Mouse (Mus musculus): ENCODE data around the gene Slc28a3. TPM values are rescaled to one million over a fixed set of nuclear protein-coding genes. Genes with fewer than 3 reads are reported as not detected.

The Slc28a3 gene
- polyA plus RNA-seq, 1 experiment from 2014 or later: not detected

DNA sequence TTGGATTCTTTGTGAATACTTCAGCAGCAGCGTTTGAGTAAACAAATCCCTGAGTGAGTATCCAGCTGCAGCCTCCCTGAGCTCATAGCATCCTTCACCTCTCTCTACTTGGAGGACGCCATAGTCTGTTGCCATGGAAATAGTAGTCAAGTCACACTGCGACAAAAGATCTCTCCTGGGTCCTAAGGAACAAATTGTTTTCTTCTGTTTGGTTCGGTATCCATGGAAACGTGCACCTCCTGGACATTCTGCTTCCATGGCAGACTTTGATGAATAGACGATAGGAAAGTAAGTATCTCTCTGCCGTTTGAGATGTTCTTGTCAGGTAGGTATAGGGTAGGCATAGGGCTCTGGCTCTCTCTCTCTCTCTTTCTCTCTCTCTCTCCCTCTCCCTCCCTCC, 63.1 kb downstream of the Slc28a3 start:
- DNase-seq (ENCODE audit: low spot score): peak; percentile 79
- H3K4me2 ChIP-seq (replicated peaks): peak overlapping the region; percentile 18
- H3K4me3 ChIP-seq (replicated peaks; ENCODE audit: low read length): no peak overlapping the region
- H3K27ac ChIP-seq: no peak overlapping the region
- no peaks in the 10 kb centered on the region for H3K36me3 ChIP-seq (replicated peaks; ENCODE audit: control insufficient read depth, insufficient read depth)
- 8% methylated on average over 7 of the region's 7 CpGs for WGBS
- H3K27me3 ChIP-seq (ENCODE audit: control insufficient read depth, insufficient read depth, low read length): no peaks in the 10 kb centered on the region
- peak; percentile 77 for ATAC-seq (ENCODE audit: low FRiP score)
- peaks cover 30% of the 10 kb centered on the region for H3K4me1 ChIP-seq (replicated peaks; ENCODE audit: control insufficient read depth, insufficient read depth, low read length)
- H3K9me3 ChIP-seq (ENCODE audit: control insufficient read depth, low read length): no peaks in the 10 kb centered on the region
- no peak overlapping the region for H3K9ac ChIP-seq

DNA sequence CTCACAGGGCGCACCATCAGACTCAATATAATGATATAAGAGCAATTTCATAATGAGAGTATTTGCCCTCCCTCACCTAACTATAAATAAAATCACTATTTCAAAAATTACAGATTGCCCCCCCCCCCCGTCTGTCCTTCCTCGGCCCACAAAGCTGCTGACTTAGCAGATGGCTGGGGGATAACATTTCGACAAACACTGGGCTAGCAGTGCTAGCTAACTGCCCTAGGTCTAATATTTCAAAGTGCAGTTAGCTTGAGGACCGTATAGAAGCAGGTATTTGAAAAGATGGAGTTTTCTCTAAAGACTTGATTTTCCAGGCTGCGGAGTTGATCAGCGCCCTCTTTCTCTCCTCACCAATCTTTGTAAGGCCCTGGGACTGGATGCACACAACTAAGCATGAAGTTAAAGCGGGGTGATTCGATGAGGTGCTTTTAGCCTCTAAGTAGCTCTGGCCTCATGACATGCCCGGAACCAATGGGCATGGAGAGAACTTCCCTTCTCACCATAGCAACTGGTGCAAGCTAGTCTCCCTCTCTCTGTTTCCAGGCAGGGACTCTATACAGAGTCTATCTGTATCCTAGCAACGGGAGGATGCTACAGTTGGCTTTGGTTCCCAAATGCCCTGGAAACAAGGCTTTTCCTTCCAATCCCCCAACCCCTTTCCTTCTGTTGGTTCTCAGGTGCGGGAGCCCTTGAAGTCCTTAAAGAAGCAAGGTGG, 66.8 kb downstream of the Slc28a3 start:
- Histone ChIP-seq H3K4me2 (replicated peaks) (no peak overlapping the region), H3K27ac (no peak overlapping the region), H3K27me3 (ENCODE audit: control insufficient read depth, insufficient read depth, low read length) (no peaks in the 10 kb centered on the region), H3K4me3 (replicated peaks; ENCODE audit: low read length) (no peak overlapping the region), H3K36me3 (replicated peaks; ENCODE audit: control insufficient read depth, insufficient read depth) (no peaks in the 10 kb centered on the region), H3K9me3 (ENCODE audit: control insufficient read depth, low read length) (no peaks in the 10 kb centered on the region), H3K9ac (no peak overlapping the region), H3K4me1 (replicated peaks; ENCODE audit: control insufficient read depth, insufficient read depth, low read length) (peaks cover 23% of the 10 kb centered on the region)
- ATAC-seq (ENCODE audit: low FRiP score) (peak; percentile 84), DNase-seq (ENCODE audit: low spot score) (peak; percentile 65)
- WGBS: 42% methylated on average over 12 of the region's 12 CpGs

DNA sequence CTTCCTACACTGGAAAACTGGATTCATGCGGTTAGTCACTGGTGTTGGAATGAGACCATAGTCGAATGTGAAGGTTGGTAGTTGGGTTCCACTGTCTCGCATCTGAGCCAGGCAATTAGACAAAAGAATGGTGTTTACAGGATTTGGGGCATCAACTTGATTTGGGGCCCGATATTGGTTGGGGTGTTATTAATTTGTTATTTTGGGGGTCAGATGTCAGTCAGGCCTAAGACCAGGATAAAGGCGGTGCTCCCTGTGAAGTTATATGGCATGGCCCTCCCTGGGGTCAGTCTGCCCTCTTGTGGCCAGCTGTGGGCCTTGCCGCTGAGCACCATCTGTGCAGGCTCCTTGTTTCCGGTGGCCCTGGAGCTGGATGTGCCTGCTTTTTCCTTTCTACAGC, 67.6 kb downstream of the Slc28a3 start:
- peak; percentile 55; the same call in 1 of the 2 replicates for ATAC-seq (ENCODE audit: low FRiP score)

DNA sequence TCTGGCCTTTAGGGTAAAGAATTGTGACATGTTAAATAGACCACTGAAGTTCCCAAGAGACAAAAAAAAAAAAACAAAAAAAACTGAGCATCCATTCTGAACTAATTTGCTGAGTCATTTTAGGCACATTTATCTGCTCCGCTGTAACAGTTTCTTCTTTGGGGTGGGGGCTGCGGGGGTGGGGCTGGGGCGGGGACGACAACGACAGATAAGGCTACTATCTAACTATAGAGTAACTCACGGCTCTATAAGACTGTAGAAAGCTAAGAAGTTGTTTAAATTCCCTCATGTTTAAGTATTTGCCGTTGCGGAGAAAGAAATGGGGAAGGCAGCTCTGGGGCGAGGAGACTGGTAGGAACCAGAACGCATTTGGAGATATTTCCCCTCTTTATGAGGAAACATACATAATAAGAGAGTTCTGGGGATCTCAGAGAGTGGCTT, 68.1 kb downstream of the Slc28a3 start:
- no peak overlapping the region for H3K4me3 ChIP-seq (replicated peaks; ENCODE audit: low read length)
- no peaks in the 10 kb centered on the region for H3K36me3 ChIP-seq (replicated peaks; ENCODE audit: control insufficient read depth, insufficient read depth)
- H3K27ac ChIP-seq: no peak overlapping the region
- no peaks in the 10 kb centered on the region for H3K9me3 ChIP-seq (ENCODE audit: control insufficient read depth, low read length)
- no peaks in the 10 kb centered on the region for H3K27me3 ChIP-seq (ENCODE audit: control insufficient read depth, insufficient read depth, low read length)
- no peak for DNase-seq (ENCODE audit: low spot score)
- WGBS: 91% methylated on average over 10 of the region's 10 CpGs
- H3K4me1 ChIP-seq (replicated peaks; ENCODE audit: control insufficient read depth, insufficient read depth, low read length): peaks cover 15% of the 10 kb centered on the region
- H3K9ac ChIP-seq: no peak overlapping the region
- H3K4me2 ChIP-seq (replicated peaks): no peak overlapping the region
- no peak for ATAC-seq (ENCODE audit: low FRiP score)

More for the DNA sequence above, 67.6 kb downstream of the Slc28a3 start:
- peak; percentile 81 for DNase-seq (ENCODE audit: low spot score)
- Histone ChIP-seq H3K36me3 (replicated peaks; ENCODE audit: control insufficient read depth, insufficient read depth) (no peaks in the 10 kb centered on the region), H3K27me3 (ENCODE audit: control insufficient read depth, insufficient read depth, low read length) (no peaks in the 10 kb centered on the region), H3K4me3 (replicated peaks; ENCODE audit: low read length) (no peak overlapping the region), H3K4me2 (replicated peaks) (no peak overlapping the region), H3K4me1 (replicated peaks; ENCODE audit: control insufficient read depth, insufficient read depth, low read length) (peaks cover 17% of the 10 kb centered on the region), H3K9me3 (ENCODE audit: control insufficient read depth, low read length) (no peaks in the 10 kb centered on the region), H3K9ac (no peak overlapping the region), H3K27ac (no peak overlapping the region)
- 42% methylated on average over 7 of the region's 7 CpGs for WGBS

DNA sequence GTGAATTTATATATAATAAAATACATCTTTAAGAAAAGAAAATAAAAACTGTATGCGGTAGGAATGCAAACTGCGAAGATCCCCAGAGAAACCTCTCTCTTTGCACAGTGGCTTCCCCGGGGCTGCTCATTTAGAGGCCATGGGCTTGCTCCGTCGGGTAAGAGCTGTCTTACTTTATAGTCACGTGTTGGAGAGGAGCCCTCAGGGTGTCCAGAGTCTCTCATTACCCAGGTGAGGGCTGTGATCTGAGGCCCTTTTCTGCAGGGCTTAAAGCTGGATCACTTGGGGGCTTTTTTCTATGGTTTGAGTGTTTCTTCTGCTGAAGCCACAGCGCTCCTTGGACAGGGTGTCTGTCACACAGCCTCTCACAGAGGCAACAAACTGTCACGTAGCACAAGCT, 68.5 kb downstream of the Slc28a3 start:
- no peak overlapping the region for H3K27ac ChIP-seq
- no peak overlapping the region for H3K4me2 ChIP-seq (replicated peaks)
- H3K4me3 ChIP-seq (replicated peaks; ENCODE audit: low read length): no peak overlapping the region
- H3K4me1 ChIP-seq (replicated peaks; ENCODE audit: control insufficient read depth, insufficient read depth, low read length): peaks cover 10% of the 10 kb centered on the region
- H3K36me3 ChIP-seq (replicated peaks; ENCODE audit: control insufficient read depth, insufficient read depth): no peaks in the 10 kb centered on the region
- no peaks in the 10 kb centered on the region for H3K9me3 ChIP-seq (ENCODE audit: control insufficient read depth, low read length)
- ATAC-seq (ENCODE audit: low FRiP score) (no peak), DNase-seq (ENCODE audit: low spot score) (no peak)
- WGBS: 69% methylated on average over 8 of the region's 8 CpGs
- no peak overlapping the region for H3K9ac ChIP-seq
- H3K27me3 ChIP-seq (ENCODE audit: control insufficient read depth, insufficient read depth, low read length): no peaks in the 10 kb centered on the region

DNA sequence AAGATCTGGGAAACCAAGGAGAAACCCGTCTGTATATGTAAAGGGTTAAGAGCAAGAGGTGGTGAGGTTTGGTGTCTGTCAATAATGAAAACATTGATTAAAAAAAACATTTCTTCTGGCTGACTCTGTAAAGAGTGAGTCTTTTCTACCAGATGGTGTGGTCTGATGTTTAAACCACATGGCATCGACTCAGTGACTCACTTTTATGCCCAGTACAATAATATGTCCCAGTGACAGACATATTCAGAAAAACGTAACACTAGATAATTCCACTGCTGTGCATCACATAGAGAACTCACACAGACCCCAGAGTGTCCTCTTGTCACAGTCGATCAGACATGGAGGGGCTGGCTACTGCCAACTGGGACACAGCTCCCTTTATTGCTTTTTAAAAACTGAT, 69.1 kb downstream of the Slc28a3 start:
- no peaks in the 10 kb centered on the region for H3K27me3 ChIP-seq (ENCODE audit: control insufficient read depth, insufficient read depth, low read length)
- ATAC-seq (ENCODE audit: low FRiP score): no peak
- WGBS: 85% methylated on average over 4 of the region's 4 CpGs
- H3K4me1 ChIP-seq (replicated peaks; ENCODE audit: control insufficient read depth, insufficient read depth, low read length): peaks cover 8% of the 10 kb centered on the region
- H3K27ac ChIP-seq: no peak overlapping the region
- H3K4me2 ChIP-seq (replicated peaks): no peak overlapping the region
- H3K36me3 ChIP-seq (replicated peaks; ENCODE audit: control insufficient read depth, insufficient read depth): no peaks in the 10 kb centered on the region
- no peak for DNase-seq (ENCODE audit: low spot score)
- H3K4me3 ChIP-seq (replicated peaks; ENCODE audit: low read length): no peak overlapping the region
- no peaks in the 10 kb centered on the region for H3K9me3 ChIP-seq (ENCODE audit: control insufficient read depth, low read length)
- no peak overlapping the region for H3K9ac ChIP-seq

DNA sequence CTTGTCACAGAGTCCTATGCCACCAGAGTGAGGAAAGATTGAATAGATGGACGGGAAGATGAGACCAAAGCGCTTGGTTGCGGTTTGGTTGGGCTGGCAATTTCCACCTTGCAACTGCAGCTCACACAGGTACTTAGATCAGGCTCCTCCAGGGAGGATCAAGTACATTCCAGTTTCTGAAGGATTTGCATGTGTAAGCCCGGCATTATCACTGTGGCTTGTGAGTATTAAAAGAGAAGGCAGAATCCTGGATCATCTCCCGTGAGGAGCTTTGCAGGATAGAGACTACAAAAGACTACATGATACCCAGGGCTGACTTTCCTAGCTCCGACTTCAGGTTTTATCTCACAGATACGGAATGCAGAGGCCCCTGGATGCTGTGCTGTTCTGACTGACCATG, 71.7 kb downstream of the Slc28a3 start:
- no peak for ATAC-seq (ENCODE audit: low FRiP score)
- no peaks in the 10 kb centered on the region for H3K27me3 ChIP-seq (ENCODE audit: control insufficient read depth, insufficient read depth, low read length)
- no peaks in the 10 kb centered on the region for H3K36me3 ChIP-seq (replicated peaks; ENCODE audit: control insufficient read depth, insufficient read depth)
- DNase-seq (ENCODE audit: low spot score): no peak
- no peak overlapping the region for H3K4me3 ChIP-seq (replicated peaks; ENCODE audit: low read length)
- WGBS: 71% methylated on average over 7 of the region's 7 CpGs
- peaks cover 8% of the 10 kb centered on the region for H3K4me1 ChIP-seq (replicated peaks; ENCODE audit: control insufficient read depth, insufficient read depth, low read length)
- no peak overlapping the region for H3K4me2 ChIP-seq (replicated peaks)
- H3K9me3 ChIP-seq (ENCODE audit: control insufficient read depth, low read length): no peaks in the 10 kb centered on the region
- no peak overlapping the region for H3K27ac ChIP-seq
- no peak overlapping the region for H3K9ac ChIP-seq

DNA sequence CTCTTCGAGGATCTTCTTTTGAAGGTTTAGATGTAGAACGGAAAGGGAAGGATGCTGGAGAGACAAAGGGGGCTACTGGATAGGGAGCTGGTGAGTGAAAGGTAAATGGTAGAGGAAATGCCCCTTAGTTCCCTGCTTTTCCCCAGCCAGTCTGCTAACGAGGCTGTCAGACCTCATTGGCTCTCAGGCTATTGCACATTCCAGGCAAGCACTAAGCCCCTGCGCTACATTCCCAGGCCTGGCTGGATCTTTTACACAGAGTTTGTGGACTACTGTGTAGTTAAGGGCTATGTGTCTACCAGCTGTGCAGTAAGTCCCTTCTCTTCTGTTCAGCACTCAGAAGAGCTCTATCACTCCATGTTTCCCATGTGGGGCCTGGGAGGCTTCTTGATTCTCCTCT, 72.3 kb downstream of the Slc28a3 start:
- H3K4me2 ChIP-seq (replicated peaks): no peak overlapping the region
- H3K9me3 ChIP-seq (ENCODE audit: control insufficient read depth, low read length): no peaks in the 10 kb centered on the region
- no peak overlapping the region for H3K27ac ChIP-seq

DNA sequence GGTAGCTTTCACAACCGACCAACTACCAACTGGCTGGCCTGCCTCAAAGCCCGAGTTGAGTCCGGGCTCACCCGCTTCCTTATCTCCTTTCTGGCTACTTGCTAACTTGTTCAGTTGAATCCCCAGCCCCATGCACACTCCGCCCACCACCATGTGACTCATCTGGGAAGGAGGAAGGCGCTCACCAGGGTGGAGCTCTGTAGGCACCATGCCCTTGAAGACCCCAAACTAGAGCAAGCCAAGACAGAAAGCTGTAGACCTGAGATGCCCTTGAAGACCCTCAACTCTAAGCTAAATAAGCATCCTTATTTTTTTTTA, 72.8 kb downstream of the Slc28a3 start:
- ATAC-seq (ENCODE audit: low FRiP score): no peak

More for the DNA sequence above, 72.3 kb downstream of the Slc28a3 start:
- Histone ChIP-seq H3K4me1 (replicated peaks; ENCODE audit: control insufficient read depth, insufficient read depth, low read length) (0 out of 2 replicates have a peak, but pooled peaks cover 2% of the 10 kb centered on the region), H3K9ac (no peak overlapping the region), H3K36me3 (replicated peaks; ENCODE audit: control insufficient read depth, insufficient read depth) (no peaks in the 10 kb centered on the region), H3K27me3 (ENCODE audit: control insufficient read depth, insufficient read depth, low read length) (no peaks in the 10 kb centered on the region), H3K4me3 (replicated peaks; ENCODE audit: low read length) (no peak overlapping the region)
- 67% methylated on average over 4 of the region's 4 CpGs for WGBS
- no peak for ATAC-seq (ENCODE audit: low FRiP score)
- no peak for DNase-seq (ENCODE audit: low spot score)

More for the DNA sequence above, 72.8 kb downstream of the Slc28a3 start:
- Histone ChIP-seq H3K27me3 (ENCODE audit: control insufficient read depth, insufficient read depth, low read length) (no peaks in the 10 kb centered on the region), H3K4me3 (replicated peaks; ENCODE audit: low read length) (no peak overlapping the region), H3K4me1 (replicated peaks; ENCODE audit: control insufficient read depth, insufficient read depth, low read length) (no peaks in the 10 kb centered on the region), H3K27ac (no peak overlapping the region), H3K4me2 (replicated peaks) (no peak overlapping the region), H3K9me3 (ENCODE audit: control insufficient read depth, low read length) (no peaks in the 10 kb centered on the region), H3K36me3 (replicated peaks; ENCODE audit: control insufficient read depth, insufficient read depth) (no peaks in the 10 kb centered on the region), H3K9ac (no peak overlapping the region)
- DNase-seq (ENCODE audit: low spot score): no peak
- WGBS: 82% methylated on average over 6 of the region's 6 CpGs

Data from hindbrain, embryonic 14.5 days (tissue).